Mouse (Mus musculus) regulatory T cell (primary cell): ENCODE data around the gene Prl7c1.
"Not testable (repeated sequence)": the region's sequence is repeated elsewhere in the genome, so short reads cannot be mapped to it uniquely, and the experiment has no call there.

Experiments
- in situ Hi-C: fragments of 300-600 bp; cut with MboI, MseI; formaldehyde crosslinking; loops from one replicate; pipeline ENCODE4 v1.15.1; 2025; ENCODE audit warnings: high pct_unique_total_duplicates

Prl7c1 gene

GRCm38 (mm10) chr13:27780704-27781103 lies at the start of gene Prl7c1:
Prl7c1 (minus strand) TSS chr13:27780804.
- in situ Hi-C loops, result not testable (repeated sequence)

GRCm38 (mm10) chr13:27802765-27803164 lies 22.2 kb upstream of the Prl7c1 start:
- in situ Hi-C loops, result no loop called here

- in situ Hi-C loops, result no loop called here
Observed at GRCm38 (mm10) chr13:27801354-27801753, 20.8 kb upstream of the Prl7c1 start, which contains the start of gene Prl2a1. Prl2a1 (plus strand) TSS chr13:27801654.

- in situ Hi-C loops, result no loop called here
Observed at GRCm38 (mm10) chr13:27799303-27799702, 18.7 kb upstream of the Prl7c1 start.

GRCm38 (mm10) chr13:27734512-27735186 lies 46.0 kb downstream of the Prl7c1 start:
- in situ Hi-C loops, result no loop called here

GRCm38 (mm10) chr13:27730286-27730959 lies 50.2 kb downstream of the Prl7c1 start:
- in situ Hi-C loops, result not testable (repeated sequence)

GRCm38 (mm10) chr13:27725057-27725456 lies 55.5 kb downstream of the Prl7c1 start:
- in situ Hi-C loops, result not testable (repeated sequence)
